ENCODE assay signal across 20 mouse cellular contexts in genomic region chr13:30337646-30338045, GRCm38 (mm10). TPM values are rescaled to one million over a fixed set of nuclear protein-coding genes. Genes with fewer than 3 reads are reported as not detected.
DNase-seq lines count a peak whose midpoint lies in the region; ATAC-seq and TF ChIP-seq lines count a peak whose summit lies in the region.
"Had no signal": no experiment of that assay in that cellular context is flagged by ENCODE, and none has a peak within 500 bp of the region (broad histone marks: within the 10 kb centered on the region; RNA-seq: fewer than 3 reads in every experiment).

No protein-coding gene starts in this region.

- H3K36me3 ChIP-seq in embryonic facial prominence, embryonic 13.5 days = no peaks in the 10 kb centered on the region
- no peaks in the 10 kb centered on the region for H3K36me3 ChIP-seq in embryonic facial prominence, embryonic 10.5 days (replicated peaks)
- no peaks in the 10 kb centered on the region for H3K36me3 ChIP-seq in heart, embryonic 15.5 days
- no peaks in the 10 kb centered on the region for H3K36me3 ChIP-seq in heart, embryonic 11.5 days (ENCODE audit: control insufficient read depth, insufficient read depth, low read length)
- no peaks in the 10 kb centered on the region for H3K36me3 ChIP-seq in kidney, postnatal 0 days (ENCODE audit: insufficient read depth, low read length)
- H3K36me3 ChIP-seq in forebrain, embryonic 13.5 days (ENCODE audit: poor library complexity, severe bottlenecking) = no peaks in the 10 kb centered on the region
- H3K36me3 ChIP-seq: hindbrain, embryonic 12.5 days; midbrain, embryonic 12.5 days; stomach, embryonic 15.5 days had no signal

- H3K9me3 ChIP-seq in embryonic facial prominence, embryonic 13.5 days = no peaks in the 10 kb centered on the region
- no peaks in the 10 kb centered on the region for H3K9me3 ChIP-seq in embryonic facial prominence, embryonic 10.5 days
- no peaks in the 10 kb centered on the region for H3K9me3 ChIP-seq in heart, embryonic 15.5 days (replicated peaks)
- no peaks in the 10 kb centered on the region for H3K9me3 ChIP-seq in heart, embryonic 11.5 days (replicated peaks; ENCODE audit: control insufficient read depth, low read length)
- no peaks in the 10 kb centered on the region for H3K9me3 ChIP-seq in kidney, postnatal 0 days (replicated peaks; ENCODE audit: low read length)
- no peaks in the 10 kb centered on the region for H3K9me3 ChIP-seq in forebrain, embryonic 13.5 days (replicated peaks)
- H3K9me3 ChIP-seq: hindbrain, embryonic 12.5 days; midbrain, embryonic 12.5 days; stomach, embryonic 15.5 days had no signal

- H3K4me1 ChIP-seq in embryonic facial prominence, embryonic 13.5 days = peaks cover 18% of the 10 kb centered on the region
- H3K4me1 ChIP-seq in embryonic facial prominence, embryonic 10.5 days = peaks cover 17% of the 10 kb centered on the region
- H3K4me1 ChIP-seq in heart, embryonic 15.5 days (replicated peaks) = peaks cover 4% of the 10 kb centered on the region
- 0 out of 2 replicates have a peak, but pooled peaks cover 3% of the 10 kb centered on the region for H3K4me1 ChIP-seq in heart, embryonic 11.5 days (ENCODE audit: control insufficient read depth, insufficient read depth, low read length)
- peaks cover 6% of the 10 kb centered on the region; the same call in 1 of the 2 replicates for H3K4me1 ChIP-seq in kidney, postnatal 0 days (replicated peaks; ENCODE audit: insufficient read depth, low read length)
- no peaks in the 10 kb centered on the region for H3K4me1 ChIP-seq in brown adipose tissue, adult 24 weeks (ENCODE audit: control insufficient read depth, insufficient read depth, insufficient read length, low read length)
- H3K4me1 ChIP-seq in forebrain, embryonic 13.5 days = peaks cover 7% of the 10 kb centered on the region; the same call in 1 of the 2 replicates

- H3K27me3 ChIP-seq in embryonic facial prominence, embryonic 13.5 days = peaks cover 40% of the 10 kb centered on the region
- peaks cover 23% of the 10 kb centered on the region for H3K27me3 ChIP-seq in embryonic facial prominence, embryonic 10.5 days (replicated peaks; ENCODE audit: low read depth, poor library complexity, severe bottlenecking)
- H3K27me3 ChIP-seq in heart, embryonic 15.5 days = no peaks in the 10 kb centered on the region
- no peaks in the 10 kb centered on the region for H3K27me3 ChIP-seq in heart, embryonic 11.5 days (ENCODE audit: control insufficient read depth, insufficient read depth, low read length)
- no peaks in the 10 kb centered on the region for H3K27me3 ChIP-seq in kidney, postnatal 0 days (ENCODE audit: insufficient read depth, low read length)
- peaks cover 3% of the 10 kb centered on the region for H3K27me3 ChIP-seq in forebrain, embryonic 13.5 days
- H3K27me3 ChIP-seq: stomach, embryonic 15.5 days had no signal

- 70% methylated on average over 7 of the region's 7 CpGs for WGBS in embryonic facial prominence, embryonic 13.5 days
- 74% methylated on average over 7 of the region's 7 CpGs for WGBS in embryonic facial prominence, embryonic 10.5 days
- WGBS in heart, embryonic 15.5 days = 69% methylated on average over 7 of the region's 7 CpGs
- 62% methylated on average over 7 of the region's 7 CpGs for WGBS in heart, embryonic 11.5 days (ENCODE audit: insufficient replicate concordance)
- WGBS in kidney, postnatal 0 days = 82% methylated on average over 7 of the region's 7 CpGs
- WGBS in forebrain, embryonic 13.5 days = 88% methylated on average over 7 of the region's 7 CpGs

- TF ChIP-seq CTCF in kidney, postnatal 0 days (IDR thresholded peaks at IDR 0.05; ENCODE audit: low read depth) = no peak

- DNase-seq in embryonic facial prominence, embryonic 10.5 days (ENCODE audit: low spot score) = no peak
- DNase-seq in kidney, postnatal 0 days (ENCODE audit: low spot score) = no peak
- DNase-seq in kidney, postnatal 14 days = no peak
- DNase-seq: cerebellum, adult 8-10 months; cerebellum, postnatal 36 days; embryo, embryonic 11 days; gastrocnemius, postnatal 25 days; layer of hippocampus, adult 9-11 months; lung, adult 18-20 months; thymus, postnatal 25 days had no signal

- no peak overlapping the region for H3K4me3 ChIP-seq in embryonic facial prominence, embryonic 13.5 days
- H3K4me3 ChIP-seq in embryonic facial prominence, embryonic 10.5 days = no peak overlapping the region
- H3K4me3 ChIP-seq in heart, embryonic 15.5 days = no peak overlapping the region
- H3K4me3 ChIP-seq in heart, embryonic 11.5 days (ENCODE audit: low read depth, low read length) = no peak overlapping the region
- peak overlapping the region; percentile 47 for H3K4me3 ChIP-seq in kidney, postnatal 0 days (replicated peaks; ENCODE audit: low read depth, low read length)
- peak overlapping the region; percentile 60 for H3K4me3 ChIP-seq in brown adipose tissue, adult 24 weeks (ENCODE audit: insufficient read depth, low read depth, low read length)
- H3K4me3 ChIP-seq in forebrain, embryonic 13.5 days = no peak overlapping the region
- H3K4me3 ChIP-seq: midbrain, embryonic 12.5 days had no signal

- 0 out of 2 replicates have a peak overlapping the region, but pooled peaks have one; percentile 95 for H3K4me2 ChIP-seq in embryonic facial prominence, embryonic 13.5 days
- H3K4me2 ChIP-seq in heart, embryonic 15.5 days = peak overlapping the region; percentile 79
- no peak overlapping the region; the same call in 1 of the 2 replicates for H3K4me2 ChIP-seq in heart, embryonic 11.5 days
- H3K4me2 ChIP-seq in kidney, postnatal 0 days (ENCODE audit: low read length) = peak overlapping the region; percentile 78
- H3K4me2 ChIP-seq in forebrain, embryonic 13.5 days = no peak overlapping the region

- H3K9ac ChIP-seq in embryonic facial prominence, embryonic 13.5 days = no peak overlapping the region
- H3K9ac ChIP-seq in heart, embryonic 15.5 days = no peak overlapping the region
- no peak overlapping the region for H3K9ac ChIP-seq in heart, embryonic 11.5 days (ENCODE audit: low read depth, low read length)
- no peak overlapping the region for H3K9ac ChIP-seq in kidney, postnatal 0 days (ENCODE audit: low read depth, low read length)
- H3K9ac ChIP-seq in forebrain, embryonic 13.5 days = no peak overlapping the region
- H3K9ac ChIP-seq: hindbrain, embryonic 12.5 days; midbrain, embryonic 12.5 days; stomach, embryonic 15.5 days had no signal

- no peak overlapping the region for H3K27ac ChIP-seq in embryonic facial prominence, embryonic 13.5 days
- no peak overlapping the region for H3K27ac ChIP-seq in embryonic facial prominence, embryonic 10.5 days (replicated peaks)
- H3K27ac ChIP-seq in heart, embryonic 15.5 days = no peak overlapping the region
- no peak overlapping the region for H3K27ac ChIP-seq in heart, embryonic 11.5 days (ENCODE audit: low read depth, low read length)
- H3K27ac ChIP-seq in kidney, postnatal 0 days = no peak overlapping the region
- H3K27ac ChIP-seq in brown adipose tissue, adult 24 weeks (replicated peaks; ENCODE audit: low read depth, low read length) = 0 out of 2 replicates have a peak overlapping the region, but pooled peaks have one; percentile 11
- no peak overlapping the region for H3K27ac ChIP-seq in forebrain, embryonic 13.5 days
- H3K27ac ChIP-seq: hindbrain, embryonic 12.5 days; midbrain, embryonic 12.5 days; stomach, embryonic 15.5 days had no signal

- no peak for ATAC-seq in embryonic facial prominence, embryonic 13.5 days (ENCODE audit: insufficient number of reproducible peaks, insufficient read depth, low FRiP score, low TSS enrichment, low read depth)
- no peak for ATAC-seq in heart, embryonic 15.5 days (replicated peaks; ENCODE audit: insufficient number of reproducible peaks, insufficient read depth, low FRiP score, low read depth)
- ATAC-seq in heart, embryonic 11.5 days (replicated peaks; ENCODE audit: insufficient number of reproducible peaks, low FRiP score, low TSS enrichment) = no peak
- ATAC-seq in kidney, postnatal 0 days (replicated peaks; ENCODE audit: low FRiP score, low read depth) = no peak
- no peak for ATAC-seq in forebrain, embryonic 13.5 days
- ATAC-seq: forebrain, embryonic 16.5 days; intestine, postnatal 0 days had no signal

RNA-seq across cellular contexts. Expression of gene Agtr1a, which starts 1.4 kb away (rescaled TPM):
- polyA plus RNA-seq in embryonic facial prominence, embryonic 13.5 days (2015; fragmentation: Nextera tagmentation; extraction: Ambion mirVana) = 2.9 and 3.1 TPM in 2 replicates
- polyA plus RNA-seq in embryonic facial prominence, embryonic 10.5 days (2016; fragmentation: Nextera tagmentation; extraction: Ambion mirVana) = 1.5 and 3.3 TPM in 2 replicates
- polyA plus RNA-seq in heart, embryonic 15.5 days (2015; fragmentation: Nextera tagmentation; extraction: Ambion mirVana) = 14.1 and 16.9 TPM in 2 replicates
- polyA plus RNA-seq in heart, embryonic 11.5 days (2014; fragmentation: Nextera tagmentation; extraction: Ambion mirVana) = 7.8 TPM in 2 replicates
- polyA plus RNA-seq in kidney, postnatal 0 days (2015; fragmentation: Nextera tagmentation; extraction: Ambion mirVana) = 27.7 and 31.3 TPM in 2 replicates
- polyA plus RNA-seq in brown adipose tissue, adult 24 weeks (2012; ENCODE audit: insufficient read depth, insufficient read length, missing spikeins) = 2.1 and 5.4 TPM in 2 replicates
- polyA plus RNA-seq in forebrain, embryonic 13.5 days (2015; fragmentation: Nextera tagmentation; extraction: Ambion mirVana) = 0.32 and 0.93 TPM in 2 replicates

Comparison
In these comparisons a context has a peak if more than half of its experiments do, and no peak if none do; other contexts are left out.
1. H3K4me2 ChIP-seq: peak in embryonic facial prominence, embryonic 13.5 days (single experiment), heart, embryonic 15.5 days (single experiment) and kidney, postnatal 0 days (single experiment); none in heart, embryonic 11.5 days (single experiment) and forebrain, embryonic 13.5 days (single experiment).
2. H3K4me3 ChIP-seq: peak in kidney, postnatal 0 days (single experiment) and brown adipose tissue, adult 24 weeks (single experiment); none in embryonic facial prominence, embryonic 13.5 days (single experiment), embryonic facial prominence, embryonic 10.5 days (single experiment), heart, embryonic 15.5 days (single experiment), heart, embryonic 11.5 days (single experiment) and forebrain, embryonic 13.5 days (single experiment).